Mouse (Mus musculus) heart, embryonic 14.5 days (tissue): ENCODE measurements at regions not wholly inside any gene's neighbourhood (a gene's known extent, or its start where the extent isn't known, plus 50 kb on each side); places are given as distances from the start of the nearest gene placed in this dataset.

ENCODE experiments used
- ATAC-seq: fragments of 200-750 bp; cut with Nextera tagmentation; 2 replicates; pipeline ENCODE4 v1.8.0; 2017; ENCODE audit warnings: low read depth, moderate TSS enrichment; ENCODE audit not compliant: insufficient number of reproducible peaks, insufficient read depth, low FRiP score
- H3K27ac ChIP-seq, 2 experiments: fragments of 200-500 bp in 1 of 2; fragments of 300-500 bp in 1 of 2; sonication (generic) in 1 of 2; replicated peaks in 1 of 2; 2 replicates each; pipeline ENCODE4 v1.5.1; 2012 to 2014; ENCODE audit warnings: low read depth in 2 of 2, low read length in 2 of 2, control low read depth in 1 of 2, mild to moderate bottlenecking in 1 of 2, mixed read lengths in 1 of 2; ENCODE audit not compliant: control insufficient read depth in 1 of 2, insufficient read depth in 1 of 2
- H3K27me3 ChIP-seq: fragments of 300-500 bp; sonication (generic); 2 replicates; pipeline ENCODE4 v1.6.1; 2014; ENCODE audit warnings: mild to moderate bottlenecking, low read length, control low read depth; ENCODE audit not compliant: control insufficient read depth, insufficient read depth
- H3K36me3 ChIP-seq: fragments of 300-500 bp; sonication (generic); 2 replicates; pipeline ENCODE4 v1.6.1; 2014; ENCODE audit warnings: mild to moderate bottlenecking, control low read depth, low read length, mixed read lengths; ENCODE audit not compliant: control insufficient read depth, insufficient read depth
- H3K4me1 ChIP-seq, 2 experiments: fragments of 200-500 bp in 1 of 2; fragments of 300-500 bp in 1 of 2; sonication (generic) in 1 of 2; 2 replicates each; pipeline ENCODE4 v1.6.1; 2012 to 2014; ENCODE audit warnings: low read length in 2 of 2, control low read depth in 1 of 2, mixed read lengths in 1 of 2; ENCODE audit not compliant: control insufficient read depth in 2 of 2, insufficient read depth in 2 of 2
- H3K4me2 ChIP-seq: fragments of 300-500 bp; sonication (generic); 2 replicates; pipeline ENCODE4 v1.6.1; 2014; ENCODE audit warnings: mild to moderate bottlenecking, low read length
- H3K4me3 ChIP-seq, 2 experiments: fragments of 200-500 bp in 1 of 2; fragments of 300-500 bp in 1 of 2; sonication (generic) in 1 of 2; 2 replicates each; pipeline ENCODE4 v1.5.1; 2012 to 2014; ENCODE audit warnings: low read length in 2 of 2, mild to moderate bottlenecking in 2 of 2, control low read depth in 1 of 2, low read depth in 1 of 2, moderate library complexity in 1 of 2; ENCODE audit not compliant: control insufficient read depth in 1 of 2, insufficient read depth in 1 of 2
- H3K9ac ChIP-seq: fragments of 300-500 bp; sonication (generic); 2 replicates; pipeline ENCODE4 v1.6.1; 2014; ENCODE audit warnings: mild to moderate bottlenecking, low read length
- H3K9me3 ChIP-seq: fragments of 300-500 bp; sonication (generic); 2 replicates; pipeline ENCODE4 v1.6.1; 2016; ENCODE audit warnings: low read length, control low read depth; ENCODE audit not compliant: control insufficient read depth
- WGBS: fragments of 180-500 bp; shearing (Covaris S2); extraction: QIAGEN DNeasy Blood & Tissue Kit; methylation state at CpG from one replicate; pipeline ENCODE4 v1.1.7; 2014; 5-methylcytosine and 5-hydroxymethylcytosine counted together

DNA sequence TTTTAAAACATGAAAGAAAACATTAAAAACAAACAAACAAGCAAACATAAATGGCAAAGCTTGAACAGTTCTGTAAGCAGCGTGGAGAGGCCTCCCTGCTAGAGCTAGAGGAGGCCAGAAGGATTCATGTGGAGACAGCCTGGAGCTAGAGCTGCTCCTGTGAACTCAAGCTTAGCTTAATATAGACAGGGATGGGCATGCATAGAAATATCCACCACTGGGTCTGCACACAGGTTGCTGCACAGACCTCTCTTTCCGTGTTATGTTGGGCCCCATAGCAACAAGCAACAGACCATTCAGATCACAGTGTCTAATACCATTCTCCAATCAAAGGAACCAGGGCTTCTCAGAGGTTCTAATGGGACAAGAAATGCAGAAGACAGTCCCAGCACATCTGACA, 122.9 kb upstream of the Magi3 start:
- Histone ChIP-seq H3K4me3 (no peak overlapping the region), H3K27me3 (no peaks in the 10 kb centered on the region), H3K4me1 (peaks cover 10 to 18% of the 10 kb centered on the region in 2 experiments), H3K4me2 (no peak overlapping the region), H3K36me3 (no peaks in the 10 kb centered on the region), H3K9ac (no peak overlapping the region), H3K27ac (peak overlapping the region; percentile 51 to 68; a peak in 3 of 4 replicates), H3K9me3 (no peaks in the 10 kb centered on the region)
- no peak for ATAC-seq
- 44% methylated on average over 2 of the region's 2 CpGs for WGBS

DNA sequence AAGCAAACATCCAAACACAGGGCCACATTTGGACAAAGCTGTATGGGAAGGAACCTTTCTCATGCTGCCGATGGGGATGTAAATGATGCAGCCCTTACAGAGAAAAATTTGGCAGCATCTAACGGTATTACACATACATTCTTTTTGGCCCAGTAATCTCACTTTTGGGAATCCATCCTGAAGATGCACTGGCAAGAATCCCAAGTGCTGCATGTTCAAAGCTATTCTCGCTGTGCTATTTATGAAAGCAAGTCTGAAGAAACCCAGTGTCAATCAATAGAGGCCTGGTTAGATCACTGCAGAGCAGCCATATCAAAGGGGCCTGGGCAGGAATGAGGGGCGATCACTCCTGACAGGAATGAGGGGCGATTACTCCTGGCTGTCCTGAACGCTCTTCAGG, 122.0 kb upstream of the Magi3 start:
- Histone ChIP-seq H3K36me3 (no peaks in the 10 kb centered on the region), H3K4me3 (no peak overlapping the region), H3K4me2 (no peak overlapping the region), H3K9me3 (no peaks in the 10 kb centered on the region), H3K27ac (peak overlapping the region; percentile 62 to 68), H3K9ac (peak overlapping the region; percentile 25; the same call in 1 of the 2 replicates), H3K27me3 (no peaks in the 10 kb centered on the region), H3K4me1 (peaks cover 10 to 22% of the 10 kb centered on the region in 2 experiments)
- WGBS, result 31% methylated on average over 6 of the region's 6 CpGs
- no peak for ATAC-seq

DNA sequence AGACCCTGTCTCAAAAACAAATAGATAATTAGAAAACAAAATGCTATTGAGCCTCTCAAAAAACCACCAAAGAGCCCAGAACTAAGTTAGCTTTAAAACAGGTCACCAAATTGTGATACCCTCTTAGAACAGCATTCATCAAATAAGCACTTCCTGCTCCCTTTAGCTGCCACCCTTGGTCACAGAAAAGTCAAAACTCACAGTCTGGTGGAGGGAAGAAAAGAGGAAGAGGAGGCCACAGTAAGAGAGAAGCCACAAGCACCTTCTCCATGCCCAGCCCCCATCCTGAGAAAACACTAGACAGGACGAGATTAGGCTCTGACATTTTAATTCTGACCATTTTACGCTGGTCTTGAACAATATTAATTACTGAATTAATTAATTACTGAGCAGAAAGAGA, 120.2 kb upstream of the Magi3 start:
- Histone ChIP-seq H3K9ac (no peak overlapping the region), H3K4me3 (no peak overlapping the region), H3K27me3 (no peaks in the 10 kb centered on the region), H3K4me2 (no peak overlapping the region), H3K36me3 (no peaks in the 10 kb centered on the region), H3K27ac (no peak overlapping the region), H3K9me3 (no peaks in the 10 kb centered on the region), H3K4me1 (peaks cover 11 to 22% of the 10 kb centered on the region in 2 experiments)
- no peak for ATAC-seq
- WGBS, result 81% methylated on average over 2 of the region's 2 CpGs

DNA sequence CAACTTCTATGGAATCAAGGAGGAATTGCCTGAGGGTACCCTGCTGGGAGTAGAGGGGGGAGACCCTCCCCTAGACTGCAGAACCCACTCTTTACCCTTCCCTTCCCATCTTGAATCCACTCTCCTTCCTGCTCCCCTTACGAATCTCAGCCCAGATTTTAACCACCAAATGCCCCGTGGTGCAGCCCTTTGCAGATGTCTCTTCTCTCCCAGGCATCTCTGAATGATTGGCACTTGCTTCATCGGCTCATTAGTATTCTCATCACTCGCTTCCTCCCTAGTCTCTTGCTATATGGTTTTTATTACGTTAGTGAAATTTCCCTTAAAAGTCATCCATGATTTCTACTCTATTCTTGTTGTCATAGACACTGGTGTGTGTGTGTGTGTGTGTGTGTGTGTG, 116.7 kb upstream of the Magi3 start:
- no peak overlapping the region for H3K27ac ChIP-seq
- H3K9me3 ChIP-seq, result no peaks in the 10 kb centered on the region
- no peaks in the 10 kb centered on the region for H3K27me3 ChIP-seq
- H3K4me3 ChIP-seq, result no peak overlapping the region
- H3K4me1 ChIP-seq, result peaks cover 4 to 7% of the 10 kb centered on the region in 2 experiments; a peak in 3 of 4 replicates
- no peak overlapping the region for H3K9ac ChIP-seq
- ATAC-seq, result no peak
- WGBS, result 80% methylated on average over 5 of the region's 5 CpGs
- H3K4me2 ChIP-seq, result no peak overlapping the region
- no peaks in the 10 kb centered on the region for H3K36me3 ChIP-seq

DNA sequence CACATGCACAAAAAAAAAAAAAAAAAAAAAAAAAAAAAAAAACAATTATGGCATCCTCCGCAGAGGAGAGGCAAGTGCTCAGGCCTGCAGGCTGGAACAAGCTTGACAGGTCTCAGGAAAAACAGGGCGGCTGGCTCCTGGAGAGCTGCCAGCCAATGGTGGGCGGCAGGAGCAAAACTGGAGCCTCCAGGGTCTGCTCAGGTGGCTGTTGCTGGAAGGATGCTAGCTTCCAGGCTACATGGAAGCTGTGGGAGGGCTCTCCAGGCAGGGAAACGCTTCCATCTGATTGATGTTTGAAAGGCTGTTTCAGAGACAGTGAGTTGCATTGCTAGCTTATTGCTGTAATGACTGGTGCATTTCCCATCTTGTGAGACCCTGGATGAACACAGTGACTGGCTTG, 116.1 kb upstream of the Magi3 start:
- ATAC-seq, result no peak

DNA sequence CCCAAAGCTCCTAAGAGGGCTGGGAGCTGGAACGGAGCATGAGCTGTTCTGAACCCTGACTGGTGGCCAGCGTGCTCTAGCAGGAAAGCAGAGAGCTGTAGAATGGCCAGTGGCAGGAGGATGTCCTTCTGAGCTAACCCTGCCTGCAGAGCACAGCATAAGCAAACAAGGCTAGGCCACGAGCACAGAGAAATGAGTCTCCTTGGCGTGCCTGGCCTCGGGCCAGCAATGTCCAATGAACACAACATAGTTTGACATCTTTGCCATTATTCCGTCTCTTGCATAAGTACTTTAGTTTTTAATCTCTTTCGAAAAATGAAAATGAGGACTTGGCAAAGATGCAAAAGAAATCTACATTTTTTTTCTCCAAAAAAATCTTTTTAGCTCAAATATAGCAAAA, 114.6 kb upstream of the Magi3 start:
- Histone ChIP-seq H3K27me3 (no peaks in the 10 kb centered on the region), H3K36me3 (no peaks in the 10 kb centered on the region), H3K9ac (no peak overlapping the region), H3K4me3 (no peak overlapping the region), H3K9me3 (no peaks in the 10 kb centered on the region), H3K27ac (no peak overlapping the region), H3K4me1 (peaks cover 4% of the 10 kb centered on the region in 2 experiments), H3K4me2 (no peak overlapping the region)
- no peak for ATAC-seq
- 87% methylated on average over 7 of the region's 7 CpGs for WGBS

More for the DNA sequence above, 116.1 kb upstream of the Magi3 start:
- Histone ChIP-seq H3K4me3 (no peak overlapping the region), H3K27ac (no peak overlapping the region), H3K36me3 (no peaks in the 10 kb centered on the region), H3K4me2 (no peak overlapping the region), H3K9ac (no peak overlapping the region), H3K9me3 (no peaks in the 10 kb centered on the region), H3K4me1 (peaks cover 4 to 6% of the 10 kb centered on the region in 2 experiments; a peak in 3 of 4 replicates), H3K27me3 (no peaks in the 10 kb centered on the region)
- WGBS, result 31% methylated on average over 4 of the region's 4 CpGs

DNA sequence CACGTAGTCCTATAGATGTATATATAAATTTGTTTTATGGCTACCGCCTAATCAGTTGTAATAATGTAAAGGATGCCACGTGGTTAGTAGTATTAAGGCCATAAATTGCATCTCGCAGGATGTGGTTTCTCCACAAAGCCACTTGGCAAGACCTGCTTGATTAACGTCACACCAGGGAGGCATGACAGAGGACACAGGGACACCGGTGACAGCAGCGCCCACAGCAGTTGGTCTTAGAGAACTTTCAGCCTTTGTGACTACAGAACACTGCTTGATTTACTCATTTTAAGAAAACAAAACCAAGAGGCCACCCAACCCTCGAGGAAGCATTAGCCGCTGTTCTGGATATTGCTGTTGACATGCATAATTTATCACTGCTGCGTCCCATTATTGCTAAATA, 113.2 kb upstream of the Magi3 start:
- Histone ChIP-seq H3K36me3 (no peaks in the 10 kb centered on the region), H3K4me2 (no peak overlapping the region), H3K4me1 (peaks cover 3 to 4% of the 10 kb centered on the region in 2 experiments), H3K27ac (no peak overlapping the region), H3K9ac (no peak overlapping the region), H3K27me3 (no peaks in the 10 kb centered on the region), H3K9me3 (no peaks in the 10 kb centered on the region), H3K4me3 (no peak overlapping the region)
- WGBS, result 86% methylated on average over 10 of the region's 10 CpGs
- ATAC-seq, result no peak

DNA sequence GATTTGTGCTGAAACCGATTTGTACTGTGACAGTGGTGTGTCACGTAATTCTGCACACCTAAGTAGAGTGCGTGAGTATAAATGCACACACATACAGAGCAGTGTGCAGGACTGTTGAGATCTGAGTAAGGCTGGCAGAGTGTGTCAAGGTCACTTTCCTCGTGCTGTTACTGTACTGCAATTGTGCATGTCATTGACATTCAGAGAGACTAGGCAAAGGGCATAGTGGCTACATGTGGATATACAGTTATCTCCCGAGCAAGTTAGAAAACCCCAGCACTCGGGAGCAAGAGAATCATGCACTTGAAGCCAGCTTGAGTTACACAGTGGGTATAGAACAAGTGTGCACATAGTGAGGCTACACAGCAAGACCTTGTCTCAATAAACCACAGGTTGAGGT, 110.5 kb upstream of the Magi3 start:
- Histone ChIP-seq H3K36me3 (no peaks in the 10 kb centered on the region), H3K9ac (no peak overlapping the region), H3K4me2 (no peak overlapping the region), H3K4me1 (peaks cover 2 to 3% of the 10 kb centered on the region in 2 experiments; a peak in 3 of 4 replicates), H3K4me3 (no peak overlapping the region), H3K27me3 (no peaks in the 10 kb centered on the region), H3K27ac (peak overlapping the region; percentile 28 to 60), H3K9me3 (no peaks in the 10 kb centered on the region)
- WGBS, result 56% methylated on average over 6 of the region's 6 CpGs
- no peak; the same call in 1 of the 2 replicates for ATAC-seq
